Mouse (Mus musculus): ENCODE results near the gene Hoxc4.

The Hoxc4 gene

GRCm38 (mm10) chr15:103011928-103012486 lies 6.7 kb upstream of the Hoxc4 start:
- DNase-seq (ENCODE audit: low spot score): no peak

GRCm38 (mm10) chr15:103013238-103013984 lies 5.3 kb upstream of the Hoxc4 start:
- no peak for DNase-seq (ENCODE audit: low spot score)

GRCm38 (mm10) chr15:103014166-103015008 lies 4.3 kb upstream of the Hoxc4 start:
- no peak for DNase-seq (ENCODE audit: low spot score)

GRCm38 (mm10) chr15:103015009-103015399 lies 3.7 kb upstream of the Hoxc4 start:
- no peak for DNase-seq (ENCODE audit: low spot score)

GRCm38 (mm10) chr15:103015406-103016166 lies 3.1 kb upstream of the Hoxc4 start:
- DNase-seq (ENCODE audit: low spot score): no peak

GRCm38 (mm10) chr15:103020899-103021418 lies 2.2 kb downstream of the Hoxc4 start:
- no peak for DNase-seq (ENCODE audit: low spot score)

GRCm38 (mm10) chr15:103021544-103021943 lies 2.8 kb downstream of the Hoxc4 start:
- DNase-seq (ENCODE audit: low spot score): no peak

- DNase-seq (ENCODE audit: low spot score): no peak
Measured at GRCm38 (mm10) chr15:103024131-103024530, 5.4 kb downstream of the Hoxc4 start.

GRCm38 (mm10) chr15:103027266-103028235 lies 8.8 kb downstream of the Hoxc4 start:
- no peak for DNase-seq (ENCODE audit: low spot score)

GRCm38 (mm10) chr15:103028916-103029512 lies 10.3 kb downstream of the Hoxc4 start:
- no peak for DNase-seq (ENCODE audit: low spot score)

GRCm38 (mm10) chr15:103030142-103030541 lies 11.4 kb downstream of the Hoxc4 start:
- DNase-seq (ENCODE audit: low spot score): no peak

GRCm38 (mm10) chr15:103032167-103032566 lies 13.4 kb downstream of the Hoxc4 start:
- DNase-seq (ENCODE audit: low spot score): no peak

- DNase-seq (ENCODE audit: low spot score): no peak
Measured at GRCm38 (mm10) chr15:103032646-103033575, 14.2 kb downstream of the Hoxc4 start.

GRCm38 (mm10) chr15:103034043-103034806 lies 15.5 kb downstream of the Hoxc4 start:
- DNase-seq (ENCODE audit: low spot score): no peak

GRCm38 (mm10) chr15:103034807-103035547 lies 16.2 kb downstream of the Hoxc4 start:
- DNase-seq (ENCODE audit: low spot score): no peak

- no peak for DNase-seq (ENCODE audit: low spot score)
Measured at GRCm38 (mm10) chr15:103035548-103035881, 16.8 kb downstream of the Hoxc4 start.

GRCm38 (mm10) chr15:103037579-103037978 lies 18.8 kb downstream of the Hoxc4 start:
- no peak for DNase-seq (ENCODE audit: low spot score)
